ENCODE assay signal across 7 mouse cellular contexts in genomic region chr19:16132791-16132864, GRCm38 (mm10). TPM values are rescaled to one million over a fixed set of nuclear protein-coding genes. Genes with fewer than 3 reads are reported as not detected.
DNase-seq lines count a peak whose midpoint lies in the region; ATAC-seq and TF ChIP-seq lines count a peak whose summit lies in the region.

Gnaq (plus strand) TSS chr19:16132831.

- no peaks in the 10 kb centered on the region for H3K36me3 ChIP-seq in testis, adult 2 months (ENCODE audit: control insufficient read depth, insufficient read depth, low read length)
- no peaks in the 10 kb centered on the region for H3K36me3 ChIP-seq in forebrain, embryonic 14.5 days (ENCODE audit: control insufficient read depth, insufficient read depth, low read length)
- no peaks in the 10 kb centered on the region for H3K36me3 ChIP-seq in hindbrain, embryonic 12.5 days
- H3K36me3 ChIP-seq in liver, embryonic 14.5 days (replicated peaks; ENCODE audit: control insufficient read depth, insufficient read depth, low read depth), result no peaks in the 10 kb centered on the region

- H3K9me3 ChIP-seq in forebrain, embryonic 14.5 days (replicated peaks; ENCODE audit: control insufficient read depth, low read length), result no peaks in the 10 kb centered on the region
- H3K9me3 ChIP-seq in hindbrain, embryonic 12.5 days (replicated peaks), result no peaks in the 10 kb centered on the region
- H3K9me3 ChIP-seq in liver, embryonic 14.5 days (ENCODE audit: control insufficient read depth, low read length), result no peaks in the 10 kb centered on the region

- H3K27ac ChIP-seq in testis, adult 2 months (ENCODE audit: control insufficient read depth, insufficient read depth, low read depth, low read length), result peak within 1 kb of the TSS; percentile 93
- H3K27ac ChIP-seq in forebrain, embryonic 14.5 days (ENCODE audit: low read depth, low read length), result peak within 1 kb of the TSS; percentile 99
- peak within 1 kb of the TSS; percentile 100 for H3K27ac ChIP-seq in hindbrain, embryonic 12.5 days
- H3K27ac ChIP-seq in liver, embryonic 14.5 days, result no peak within 1 kb of the TSS

- TF ChIP-seq POLR2A in testis, adult 2 months (IDR thresholded peaks at IDR 0.05; ENCODE audit: control insufficient read depth, low read depth, low read length), result no peak; the same call in 1 of the 2 replicates

- peaks cover 5% of the 10 kb centered on the region for H3K4me1 ChIP-seq in testis, adult 2 months (ENCODE audit: control insufficient read depth, insufficient read depth, low read length)
- H3K4me1 ChIP-seq in forebrain, embryonic 14.5 days (ENCODE audit: control insufficient read depth, insufficient read depth, low read length), result peaks cover 21% of the 10 kb centered on the region
- H3K4me1 ChIP-seq in hindbrain, embryonic 12.5 days, result peaks cover 24% of the 10 kb centered on the region
- H3K4me1 ChIP-seq in liver, embryonic 14.5 days (replicated peaks; ENCODE audit: control insufficient read depth in 2 of 2, insufficient read depth in 2 of 2, low read length in 1 of 2), result peaks cover 0 to 12% of the 10 kb centered on the region in 2 experiments; a peak in 2 of 4 replicates

- no peak for TF ChIP-seq EP300 in liver, embryonic 14.5 days (IDR thresholded peaks at IDR 0.05; ENCODE audit: low read depth)

- H3K9ac ChIP-seq in forebrain, embryonic 14.5 days (ENCODE audit: low read length), result peak within 1 kb of the TSS; percentile 98
- H3K9ac ChIP-seq in hindbrain, embryonic 12.5 days, result peak within 1 kb of the TSS; percentile 100
- H3K9ac ChIP-seq in liver, embryonic 14.5 days (replicated peaks), result peak within 1 kb of the TSS; percentile 56

- no peak for TF ChIP-seq CTCF in testis, adult 2 months (IDR thresholded peaks at IDR 0.05; ENCODE audit: control insufficient read depth, insufficient read depth, insufficient replicate concordance, low read depth, low read length)
- no peak for TF ChIP-seq CTCF in liver, embryonic 14.5 days (IDR thresholded peaks at IDR 0.05; ENCODE audit: low read depth)

- no peak for DNase-seq in testis, postnatal 14 days (ENCODE audit: low spot score)
- DNase-seq in forebrain, embryonic 14.5 days (ENCODE audit: low spot score), result no peak
- no peak for DNase-seq in liver, embryonic 14.5 days (ENCODE audit: low read depth in 3 of 3, low spot score in 3 of 3)
- no peak for DNase-seq in embryo, embryonic 10.5 days (ENCODE audit: low spot score)
- DNase-seq in cerebellum, adult 11-12 months, result no peak

- H3K4me2 ChIP-seq in forebrain, embryonic 14.5 days (ENCODE audit: low read length), result peak within 1 kb of the TSS; percentile 61
- H3K4me2 ChIP-seq in hindbrain, embryonic 12.5 days (replicated peaks), result peak within 1 kb of the TSS; percentile 59
- peak within 1 kb of the TSS; percentile 67 for H3K4me2 ChIP-seq in liver, embryonic 14.5 days (ENCODE audit: low read depth)

- WGBS in forebrain, embryonic 14.5 days, result no CpG with 5 or more reads among the region's 14 CpGs
- 0% methylated on average over 5 of the region's 14 CpGs for WGBS in hindbrain, embryonic 12.5 days
- 0% methylated on average over 10 of the region's 14 CpGs for WGBS in liver, embryonic 14.5 days (ENCODE audit: insufficient replicate concordance)

- peak within 1 kb of the TSS; percentile 97 for H3K4me3 ChIP-seq in testis, adult 2 months (ENCODE audit: control insufficient read depth, low read depth, low read length)
- peak within 1 kb of the TSS; percentile 94 for H3K4me3 ChIP-seq in forebrain, embryonic 14.5 days (ENCODE audit: low read depth, low read length)
- H3K4me3 ChIP-seq in hindbrain, embryonic 12.5 days, result peak within 1 kb of the TSS; percentile 95
- H3K4me3 ChIP-seq in liver, embryonic 14.5 days (ENCODE audit: insufficient read depth in 1 of 2, low read depth in 2 of 2, low read length in 2 of 2), result peak within 1 kb of the TSS; percentile 60 to 66

- H3K27me3 ChIP-seq in testis, adult 2 months (ENCODE audit: control insufficient read depth, insufficient read depth, low read length), result no peaks in the 10 kb centered on the region
- no peaks in the 10 kb centered on the region for H3K27me3 ChIP-seq in forebrain, embryonic 14.5 days (replicated peaks; ENCODE audit: control insufficient read depth, insufficient read depth, low read length)
- H3K27me3 ChIP-seq in hindbrain, embryonic 12.5 days, result no peaks in the 10 kb centered on the region
- H3K27me3 ChIP-seq in liver, embryonic 14.5 days (ENCODE audit: control insufficient read depth, insufficient read depth, low read length), result peaks cover 44% of the 10 kb centered on the region

- ATAC-seq in forebrain, embryonic 14.5 days, result no peak
- no peak for ATAC-seq in hindbrain, embryonic 12.5 days (ENCODE audit: low FRiP score)
- ATAC-seq in liver, embryonic 14.5 days (ENCODE audit: insufficient read depth), result no peak

RNA-seq across cellular contexts. Expression of gene Gnaq, which starts in this region (rescaled TPM):
- polyA plus RNA-seq in testis, adult 2 months (2012; rRNA removed), result 4.5 and 5.5 TPM in 2 replicates
- polyA plus RNA-seq in forebrain, embryonic 14.5 days (2014; fragmentation: Nextera tagmentation; extraction: Ambion mirVana), result 44.8 and 47.6 TPM in 2 replicates
- polyA plus RNA-seq in hindbrain, embryonic 12.5 days (2016; fragmentation: Nextera tagmentation; extraction: Ambion mirVana), result 49.3 and 54.4 TPM in 2 replicates
- polyA plus RNA-seq in liver, embryonic 14.5 days (2012; rRNA removed), result 2.1 and 2.7 TPM in 2 replicates
- polyA plus RNA-seq in liver, embryonic 14.5 days (2014; fragmentation: Nextera tagmentation; extraction: Ambion mirVana), result 1.4 and 1.7 TPM in 2 replicates
